Mouse (Mus musculus): ENCODE data around the gene Slc4a3. TPM values are rescaled to one million over a fixed set of nuclear protein-coding genes. Genes with fewer than 3 reads are reported as not detected.

Gene Slc4a3
- total RNA-seq (2023) = 0.38 TPM in 1 of 2 replicates, not detected in the other

GRCm38 (mm10) chr1:75545965-75546956 is at the start of gene Slc4a3:
Gene Slc4a3 (plus strand): TSS chr1:75546266.

GRCm38 (mm10) chr1:75505956-75506831 is 39.9 kb upstream of the Slc4a3 start, which contains the start of gene Obsl1:
Gene Obsl1 (minus strand): TSS chr1:75506452.

GRCm38 (mm10) chr1:75507006-75507405 is 39.1 kb upstream of the Slc4a3 start, which contains the start of gene Inha:
Gene Inha (plus strand): TSS chr1:75507077.

GRCm38 (mm10) chr1:75521321-75522031 is 24.6 kb upstream of the Slc4a3 start, which contains the start of gene Stk11ip:
Gene Stk11ip (plus strand): TSS chr1:75521529.

Other genes starting within 250 kb of the Slc4a3 start
- 22.2 and 23.2 TPM in 2 replicates for gene Dnpep, start 228.3 kb upstream of the Slc4a3 start, total RNA-seq (2023)
- gene Des, start 185.9 kb upstream of the Slc4a3 start, total RNA-seq (2023) = not detected in 2 replicates
- gene Speg, start 171.0 kb upstream of the Slc4a3 start, total RNA-seq (2023) = 0.54 TPM in 1 of 2 replicates, not detected in the other
- gene Gmppa, start 110.3 kb upstream of the Slc4a3 start, total RNA-seq (2023) = 31.5 and 33.7 TPM in 2 replicates
- not detected in 2 replicates for gene Asic4, start 95.8 kb upstream of the Slc4a3 start, total RNA-seq (2023)
- 0.43 and 1.5 TPM in 2 replicates for gene Chpf, start 67.0 kb upstream of the Slc4a3 start, total RNA-seq (2023)
- not detected in 2 replicates for gene Tmem198, start 66.7 kb upstream of the Slc4a3 start, total RNA-seq (2023)
- not detected in 2 replicates for gene Obsl1, start 39.8 kb upstream of the Slc4a3 start, total RNA-seq (2023)
- gene Inha, start 39.2 kb upstream of the Slc4a3 start, total RNA-seq (2023) = not detected in 2 replicates
- gene Stk11ip, start 24.7 kb upstream of the Slc4a3 start, total RNA-seq (2023) = 76.1 and 103 TPM in 2 replicates

Data from neutrophil, adult 65 days (primary cell).